Mouse (Mus musculus) right cerebral cortex, postnatal 36 days (tissue): ENCODE results near the gene Asphd1.
A peak's percentile ranks its signal among the peaks of the same experiment; 100 is the strongest.
"Not testable (repeated sequence)": the region's sequence is repeated elsewhere in the genome, so short reads cannot be mapped to it uniquely, and the experiment has no call there.

Experiments
- DNase-seq, 2 experiments: peaks; one replicate each; pipeline ENCODE4 v3.0.0; 2022; ENCODE audit warnings: low spot score in 2 of 2, mixed read lengths in 1 of 2

Gene Asphd1

GRCm38 (mm10) chr7:126950647-126951615, 1.5 kb upstream of the Asphd1 start:
- peak in 1 of 2 experiments; percentile 43 for DNase-seq

- DNase-seq: peak; percentile 76 to 80
Observed at GRCm38 (mm10) chr7:126949793-126950646, 638 bp upstream of the Asphd1 start, which contains the start of gene Sez6l2. Gene Sez6l2, plus strand, starts transcription at chr7:126950563.

GRCm38 (mm10) chr7:126948626-126949025, 756 bp downstream of the Asphd1 start:
- DNase-seq: no peak

- no peak for DNase-seq
Observed at GRCm38 (mm10) chr7:126946530-126946929, 2.9 kb downstream of the Asphd1 start.

- DNase-seq: no peak
Observed at GRCm38 (mm10) chr7:126941801-126942200, 7.6 kb downstream of the Asphd1 start.

GRCm38 (mm10) chr7:126941171-126941570, 8.2 kb downstream of the Asphd1 start:
- DNase-seq: no peak

- DNase-seq: no peak
Observed at GRCm38 (mm10) chr7:126932652-126933051, 16.7 kb downstream of the Asphd1 start.

GRCm38 (mm10) chr7:126929046-126929445, 20.3 kb downstream of the Asphd1 start:
- DNase-seq: no peak

- DNase-seq: peak; percentile 82 to 85
Observed at GRCm38 (mm10) chr7:126928384-126929037, 20.9 kb downstream of the Asphd1 start, which contains the start of gene Kctd13. Gene Kctd13, plus strand, starts transcription at chr7:126928879.

GRCm38 (mm10) chr7:126926299-126926698, 23.1 kb downstream of the Asphd1 start:
- DNase-seq: no peak

GRCm38 (mm10) chr7:126923999-126924398, 25.4 kb downstream of the Asphd1 start:
- DNase-seq: no peak

GRCm38 (mm10) chr7:126922624-126923060, 26.7 kb downstream of the Asphd1 start, which contains the start of gene Tmem219:
Gene Tmem219, minus strand, starts transcription at chr7:126922917.
- DNase-seq: no peak

GRCm38 (mm10) chr7:126921563-126921962, 27.8 kb downstream of the Asphd1 start:
- DNase-seq: no peak

GRCm38 (mm10) chr7:126919973-126920372, 29.4 kb downstream of the Asphd1 start:
- no peak for DNase-seq

- DNase-seq: not testable (repeated sequence)
Observed at GRCm38 (mm10) chr7:126918356-126918755, 31.0 kb downstream of the Asphd1 start.

GRCm38 (mm10) chr7:126914844-126915243, 34.5 kb downstream of the Asphd1 start:
- no peak for DNase-seq

GRCm38 (mm10) chr7:126905590-126905989, 43.8 kb downstream of the Asphd1 start:
- DNase-seq: no peak

GRCm38 (mm10) chr7:126899781-126900180, 49.6 kb downstream of the Asphd1 start:
- not testable (repeated sequence) for DNase-seq

GRCm38 (mm10) chr7:126898102-126898990, 51.0 kb downstream of the Asphd1 start:
- peak; percentile 90 for DNase-seq

- DNase-seq: no peak
Observed at GRCm38 (mm10) chr7:126897390-126898101, 51.8 kb downstream of the Asphd1 start.
